Mouse (Mus musculus) mouse trophoblast stem cell (cell line): ENCODE results near the gene Zfp704.

Experiments
- in situ Hi-C, 2 experiments: fragments of 300-500 bp; cut with MseI, MboI; formaldehyde crosslinking; loops; 2 replicates in 1 of 2; 3 replicates in 1 of 2; pipeline ENCODE4 v1.15.1; 2025

Zfp704 gene

DNA sequence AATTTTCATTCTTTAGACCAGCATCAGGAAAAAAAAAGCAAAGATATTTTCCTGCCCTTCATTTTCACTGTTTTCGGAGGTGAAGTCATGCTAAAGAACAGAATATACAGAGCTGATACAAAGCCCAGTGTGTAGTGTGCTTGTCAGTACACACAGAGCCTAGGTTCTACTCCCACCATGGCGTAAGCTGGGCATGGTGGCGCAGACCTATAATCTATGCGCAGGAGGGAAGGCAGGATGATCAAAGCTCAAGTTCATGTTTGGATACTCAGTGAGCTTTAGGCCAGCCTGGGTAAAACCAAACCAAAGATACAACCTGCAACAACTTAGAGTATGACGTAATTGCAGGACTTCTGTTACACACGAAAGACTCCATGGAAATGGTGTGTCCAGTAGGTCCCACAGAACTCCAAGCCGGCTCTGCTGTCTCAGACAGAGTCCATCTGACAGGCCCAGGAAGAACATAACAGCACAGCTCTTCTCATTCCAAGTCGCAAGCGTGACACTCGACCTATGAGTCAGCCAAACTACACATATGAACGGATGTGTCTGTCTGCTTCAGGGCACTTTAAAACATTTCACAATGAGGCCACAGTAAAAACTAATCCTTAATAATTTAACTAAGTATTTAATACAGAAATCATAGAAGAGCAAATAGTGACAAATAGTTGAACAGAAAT is 47.1 kb downstream of the Zfp704 start:
- in situ Hi-C loops = no loop called here

DNA sequence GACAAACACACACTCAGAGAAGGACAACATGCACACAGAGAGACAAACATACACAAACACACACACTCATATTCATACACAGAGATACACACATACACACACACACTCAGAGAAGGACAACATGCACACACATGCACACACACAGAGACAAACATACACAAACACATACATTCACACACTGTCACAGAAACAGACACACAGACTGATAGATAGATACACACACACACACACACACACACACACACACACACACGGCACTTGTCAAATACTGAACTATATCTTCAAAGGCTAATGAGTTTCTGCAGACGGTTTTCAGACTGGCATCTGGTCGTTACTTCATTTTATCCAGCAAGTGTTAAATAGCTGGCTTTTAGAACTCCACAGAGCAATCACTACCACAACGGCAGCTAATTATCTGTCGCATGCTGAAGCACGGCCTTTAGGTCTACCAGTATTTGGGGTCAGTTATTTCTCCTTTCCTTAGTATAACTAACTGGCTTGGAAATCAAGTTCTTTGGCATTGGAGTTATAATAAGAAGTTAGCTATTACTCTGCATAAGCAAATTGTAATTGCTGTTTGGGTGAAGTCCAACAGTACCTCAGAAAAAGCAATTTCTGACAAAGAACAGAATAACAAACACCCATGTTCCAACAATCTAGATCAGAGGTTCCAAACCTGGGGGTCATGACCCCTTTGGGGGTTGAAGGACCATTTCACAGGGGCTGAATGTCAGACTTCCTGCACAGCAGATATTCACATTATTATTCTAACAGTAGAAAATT is 51.9 kb downstream of the Zfp704 start:
- in situ Hi-C loops = no loop called here

DNA sequence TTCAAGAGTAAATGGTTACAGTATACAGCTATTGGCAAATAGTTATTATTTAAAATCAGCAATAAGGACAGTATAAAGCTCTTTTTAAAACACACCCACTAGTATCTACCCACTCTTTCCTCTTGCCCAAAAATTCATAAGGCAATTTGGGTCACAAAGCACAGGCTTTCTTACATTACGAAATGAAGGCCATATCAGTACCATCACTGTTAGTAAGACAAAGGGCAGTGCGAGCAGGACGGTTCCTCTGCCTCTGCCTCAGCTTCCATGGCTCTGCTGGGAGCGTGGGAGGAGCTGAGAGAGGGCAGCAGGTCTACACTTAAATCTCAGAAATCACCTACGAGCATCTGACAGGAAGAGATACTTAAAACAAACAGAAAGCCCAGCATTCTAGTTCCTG is 53.7 kb downstream of the Zfp704 start:
- in situ Hi-C loops = no loop called here

DNA sequence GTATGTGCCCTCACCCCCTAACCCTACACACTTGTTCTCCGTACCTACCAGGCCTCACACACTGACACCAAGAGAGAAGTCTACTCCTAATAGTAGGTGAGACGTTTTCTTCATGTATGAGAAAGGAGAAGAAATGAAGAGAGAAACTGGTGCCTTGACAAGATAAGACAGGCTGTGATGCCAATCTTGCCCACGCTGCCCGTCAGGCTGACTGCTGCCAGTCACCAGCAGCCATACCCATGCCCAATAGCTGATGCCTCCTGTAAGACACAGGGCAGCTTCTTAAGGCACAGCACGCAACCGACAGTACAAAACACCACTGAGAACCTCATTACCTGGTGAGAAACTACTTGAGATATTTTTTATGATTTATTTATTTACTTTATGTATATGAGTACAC is 55.0 kb downstream of the Zfp704 start:
- in situ Hi-C loops = no loop called here

DNA sequence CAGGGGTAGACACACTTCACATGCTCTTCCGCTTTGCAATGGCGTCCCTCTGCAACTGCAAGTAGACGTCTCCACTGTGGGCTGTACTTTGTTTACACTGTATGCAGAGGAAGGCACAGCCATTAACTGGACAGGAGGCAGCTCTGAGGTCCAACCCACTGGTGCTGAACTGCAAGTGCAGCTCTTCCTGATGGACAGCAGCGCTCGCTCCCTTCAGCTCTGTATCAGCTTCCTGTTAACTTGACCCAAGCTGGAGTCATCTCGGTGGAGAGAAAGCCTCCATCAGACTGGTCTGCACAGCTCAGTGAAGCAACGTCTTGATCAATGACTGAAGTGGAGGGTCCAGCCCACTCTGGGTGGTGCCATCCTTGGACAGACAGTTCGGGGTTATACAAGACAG is 57.6 kb downstream of the Zfp704 start:
- in situ Hi-C loops = no loop called here

DNA sequence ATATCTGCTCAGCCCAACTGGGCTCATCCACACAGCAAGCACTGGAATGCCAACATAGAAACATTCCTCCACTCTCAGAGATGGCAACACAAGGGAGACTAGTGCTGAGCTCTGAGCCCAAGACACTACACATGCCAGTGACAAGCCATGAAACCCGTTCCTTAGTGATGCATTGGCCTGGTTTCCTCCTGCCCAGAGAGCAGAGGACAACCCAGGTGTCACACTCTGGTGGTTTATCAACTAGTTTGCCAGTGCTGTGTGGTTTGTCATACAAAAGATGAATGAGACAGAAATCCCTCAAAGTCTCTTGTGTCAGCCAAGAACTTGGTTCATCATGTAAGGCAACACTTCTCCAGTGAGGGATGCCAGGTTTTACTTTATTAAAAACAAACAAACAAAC is 59.0 kb downstream of the Zfp704 start:
- in situ Hi-C loops = no loop called here

DNA sequence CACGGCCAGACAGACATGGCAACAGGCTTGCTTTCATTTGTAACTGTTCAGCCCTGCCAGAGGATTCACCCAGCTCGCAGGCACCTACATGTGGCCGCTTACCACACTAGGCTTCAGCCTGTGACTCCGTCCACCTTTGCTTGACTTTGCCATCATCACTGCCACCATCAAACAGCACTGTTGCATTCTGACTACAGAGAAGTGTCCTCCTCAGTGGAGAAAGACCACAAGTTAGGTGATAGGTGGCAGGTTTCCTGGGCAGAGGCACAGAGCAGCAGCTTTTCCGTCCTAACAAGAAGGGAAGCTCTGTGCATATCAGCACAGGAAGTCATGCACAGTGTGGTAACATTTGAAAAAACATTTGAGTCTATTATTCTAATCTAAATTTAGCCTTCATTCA is 60.1 kb downstream of the Zfp704 start:
- in situ Hi-C loops = no loop called here

DNA sequence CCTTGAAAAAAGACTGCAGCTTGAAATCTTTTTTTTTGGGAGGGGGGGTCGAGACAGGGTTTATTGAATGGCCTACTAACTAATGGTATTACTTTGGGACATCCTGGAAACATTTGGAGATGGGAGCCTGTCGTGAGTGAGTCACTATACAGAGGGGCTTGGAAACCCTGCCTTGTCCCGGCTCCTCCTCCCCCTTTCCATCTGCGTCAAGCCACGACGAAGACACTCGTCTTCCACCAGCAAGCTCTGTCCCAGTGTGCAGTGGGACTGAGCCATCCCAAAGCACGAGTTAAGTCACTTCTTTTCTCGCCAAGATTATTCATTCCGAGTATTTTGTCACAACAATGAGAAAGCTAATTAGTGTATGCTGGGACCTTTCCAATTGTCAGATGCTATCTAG is 61.7 kb downstream of the Zfp704 start:
- in situ Hi-C loops = no loop called here

DNA sequence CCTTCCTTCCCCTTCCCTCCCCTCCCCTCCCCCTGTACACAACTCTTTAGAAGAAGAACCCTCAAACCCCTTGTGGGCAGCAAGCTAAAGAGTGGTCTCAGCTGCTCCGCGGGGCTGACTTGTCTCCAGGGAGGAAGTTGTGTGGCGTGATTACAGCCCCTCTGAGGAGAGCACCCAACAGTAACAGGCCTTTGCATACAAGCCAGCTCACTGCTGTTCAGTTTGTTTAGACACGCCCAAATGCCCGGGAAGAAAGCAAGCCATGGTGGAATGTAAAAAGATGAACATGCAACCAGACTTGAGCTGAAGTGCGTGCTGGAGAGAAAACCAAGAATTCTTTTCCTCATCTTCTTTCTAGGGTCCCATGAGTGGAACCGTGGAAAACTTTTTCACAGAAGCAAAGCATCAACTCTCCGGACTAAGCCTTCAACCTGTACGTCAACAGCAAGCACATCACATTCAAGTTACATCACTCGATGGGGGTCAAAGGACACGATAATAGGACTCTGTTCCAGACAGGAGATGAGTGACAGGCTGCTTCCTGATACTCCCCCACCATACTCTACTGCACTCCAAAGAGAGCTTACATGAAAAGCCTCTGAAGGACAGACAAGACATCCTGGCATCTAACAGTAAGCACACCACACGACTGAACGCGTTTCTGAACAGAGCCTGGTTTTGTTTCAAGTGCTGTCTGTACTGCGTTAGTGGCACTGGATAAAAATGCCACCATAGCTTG is 62.8 kb downstream of the Zfp704 start:
- in situ Hi-C loops = no loop called here

DNA sequence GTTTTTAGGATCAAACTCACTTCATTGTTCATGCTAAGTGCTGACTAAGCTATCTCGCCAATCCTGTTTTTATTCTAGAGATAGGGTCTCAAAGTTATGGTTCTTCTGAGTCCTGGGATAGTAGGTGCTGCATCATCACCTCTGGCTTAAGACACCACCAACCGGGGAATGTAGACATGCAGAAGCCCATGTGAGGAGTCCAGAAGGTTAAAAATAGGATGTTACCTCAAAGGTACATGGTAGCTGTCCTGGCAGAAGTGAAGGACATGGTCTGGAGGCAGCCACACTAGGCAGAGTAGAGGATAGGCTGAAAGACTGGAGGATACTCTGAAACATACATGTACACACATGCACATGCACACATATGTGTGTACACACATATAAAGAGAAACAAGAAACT is 65.5 kb downstream of the Zfp704 start:
- in situ Hi-C loops = no loop called here

DNA sequence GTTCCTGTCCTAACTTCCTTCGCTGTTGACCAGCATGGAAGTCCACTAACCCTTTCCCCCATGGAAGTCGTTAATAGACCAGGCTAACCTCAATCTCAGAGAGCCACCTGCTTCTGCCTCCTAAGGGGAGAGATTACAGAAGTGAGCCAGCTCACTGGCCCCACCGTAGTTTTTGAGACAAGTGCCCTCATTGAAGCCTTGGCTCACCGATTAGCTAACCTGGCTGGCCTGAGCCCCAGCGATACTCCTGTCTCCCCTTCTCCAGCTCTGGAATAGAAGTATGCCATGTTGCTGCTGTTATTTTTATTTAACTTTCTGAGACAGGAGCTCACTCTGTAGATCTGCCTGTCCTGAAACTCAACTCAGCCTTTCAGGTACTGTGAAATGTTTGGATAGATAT is 66.0 kb downstream of the Zfp704 start:
- in situ Hi-C loops = no loop called here

DNA sequence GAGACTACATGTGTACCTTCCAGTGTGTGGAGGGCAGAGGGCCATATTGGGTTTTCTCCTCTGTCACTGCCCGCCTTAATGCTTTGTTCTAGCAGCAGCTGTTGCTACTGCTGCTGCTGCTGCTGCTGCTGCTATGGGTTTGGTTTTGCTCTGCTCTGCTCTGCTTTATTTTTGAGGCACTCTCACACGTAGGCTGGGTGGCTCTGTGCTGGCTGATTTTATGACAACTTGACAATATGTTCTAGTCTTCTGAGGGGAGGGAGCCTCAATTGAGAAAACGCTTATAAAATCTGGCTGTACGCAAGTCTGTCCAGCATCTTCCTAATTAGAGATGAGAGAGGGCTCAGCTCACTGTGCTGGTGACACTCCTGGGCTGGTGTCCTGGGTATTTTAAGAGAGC is 66.4 kb downstream of the Zfp704 start:
- in situ Hi-C loops = no loop called here

DNA sequence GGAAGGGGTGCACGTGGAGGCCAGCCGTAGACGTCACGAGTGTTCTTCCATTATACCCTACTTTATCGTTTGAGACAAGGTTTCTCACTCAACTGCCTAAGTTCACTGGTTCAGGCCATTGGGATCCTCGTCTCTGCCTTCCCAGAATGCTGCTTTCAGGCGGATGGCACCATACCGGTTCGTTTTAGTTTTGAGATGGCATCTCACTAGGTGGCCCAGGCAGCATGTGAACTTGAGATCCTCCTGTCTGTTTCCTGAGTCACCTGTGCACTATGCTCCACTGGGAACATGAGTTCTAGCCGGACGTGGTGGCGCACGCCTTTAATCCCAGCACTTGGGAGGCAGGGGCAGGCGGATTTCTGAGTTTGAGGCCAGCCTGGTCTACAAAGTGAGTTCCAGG is 68.3 kb downstream of the Zfp704 start:
- in situ Hi-C loops = no loop called here

DNA sequence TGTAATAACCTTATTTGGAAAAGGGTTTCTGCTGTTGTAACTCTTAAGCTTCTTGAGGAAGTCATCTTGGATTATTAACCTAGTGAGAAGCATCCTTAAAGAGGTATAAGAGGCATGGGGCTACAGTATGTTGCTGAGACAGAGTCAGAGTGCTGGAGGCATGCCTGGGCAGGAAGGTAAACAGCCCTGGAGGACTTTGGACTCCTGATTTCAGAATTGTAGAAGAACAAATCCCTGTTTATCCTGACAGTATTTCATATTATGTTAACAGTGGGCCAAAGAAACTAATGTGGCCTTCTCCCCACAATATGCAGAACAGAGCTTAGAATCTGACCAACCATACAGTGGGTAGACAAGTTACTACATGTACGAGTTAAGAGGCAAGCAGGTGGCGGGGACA is 71.4 kb downstream of the Zfp704 start:
- in situ Hi-C loops = no loop called here

DNA sequence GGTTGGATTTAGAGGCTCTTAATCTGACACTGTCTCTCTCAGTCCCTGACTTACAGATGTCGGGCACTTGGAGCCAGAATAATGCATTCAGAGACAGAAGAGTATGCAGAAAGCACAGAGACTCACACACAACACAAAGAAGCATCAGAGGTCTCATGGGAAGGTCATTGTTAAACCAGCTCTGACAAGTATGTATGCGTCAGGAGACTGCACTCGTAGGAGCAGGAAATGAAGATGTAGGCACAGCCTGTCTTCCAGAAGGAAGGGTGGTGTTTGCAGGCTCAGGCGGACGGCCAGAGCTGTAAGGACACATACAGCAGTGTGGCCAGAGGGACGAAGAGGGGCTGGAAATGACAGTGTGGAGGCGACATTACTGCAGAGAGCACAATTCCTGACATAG is 72.0 kb downstream of the Zfp704 start:
- in situ Hi-C loops = no loop called here

DNA sequence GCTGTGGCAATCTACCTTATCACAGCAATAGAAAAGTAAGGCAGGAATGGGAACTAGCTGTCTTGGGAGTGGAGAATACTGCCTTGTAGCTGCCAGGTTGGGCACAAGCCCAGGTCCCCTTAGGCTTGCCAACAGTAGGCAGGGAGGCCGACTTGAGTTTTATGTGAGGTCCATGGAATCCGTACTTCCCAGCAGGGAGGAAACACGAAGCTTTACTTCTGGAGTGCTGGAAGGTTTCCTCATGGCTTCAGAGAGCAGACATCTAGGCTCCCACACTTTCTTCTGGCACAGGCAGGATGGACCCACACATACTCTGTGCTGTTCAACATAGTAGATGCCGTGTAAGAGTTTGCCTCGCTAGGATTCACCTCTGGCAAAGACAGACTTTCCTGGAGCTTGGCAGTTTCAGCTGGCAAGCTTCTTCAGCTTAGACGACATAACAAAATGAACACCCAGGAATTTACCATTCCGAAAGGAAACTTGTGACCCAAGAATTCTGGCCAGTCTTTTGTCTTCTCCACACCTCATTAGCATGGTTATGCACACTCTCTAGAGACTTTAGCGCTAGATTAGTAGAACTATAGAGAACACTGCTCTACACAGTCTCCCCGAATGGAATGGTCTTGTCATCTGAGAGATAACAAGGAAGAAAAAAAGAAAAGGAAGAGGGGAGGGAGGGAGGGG is 79.6 kb downstream of the Zfp704 start:
- in situ Hi-C loops = no loop called here

DNA sequence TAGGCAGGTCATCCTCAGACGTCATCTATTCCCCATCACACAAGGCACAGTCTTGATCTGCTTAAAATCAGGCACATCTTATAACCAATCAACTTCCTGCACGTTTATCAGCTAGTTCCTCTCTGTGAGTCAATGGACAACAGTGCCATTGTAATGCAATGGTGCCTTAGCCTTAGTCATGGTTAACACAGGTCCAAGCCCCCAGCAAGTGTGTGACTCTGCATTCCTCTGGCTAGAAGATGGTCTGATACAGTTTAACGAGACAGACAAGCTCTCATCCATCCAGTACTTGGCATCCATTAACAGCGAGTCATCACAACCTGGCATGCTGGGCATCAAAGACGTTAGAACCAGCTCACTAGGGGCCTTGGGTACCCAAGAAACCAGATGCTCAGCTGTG is 85.5 kb downstream of the Zfp704 start:
- in situ Hi-C loops = no loop called here

DNA sequence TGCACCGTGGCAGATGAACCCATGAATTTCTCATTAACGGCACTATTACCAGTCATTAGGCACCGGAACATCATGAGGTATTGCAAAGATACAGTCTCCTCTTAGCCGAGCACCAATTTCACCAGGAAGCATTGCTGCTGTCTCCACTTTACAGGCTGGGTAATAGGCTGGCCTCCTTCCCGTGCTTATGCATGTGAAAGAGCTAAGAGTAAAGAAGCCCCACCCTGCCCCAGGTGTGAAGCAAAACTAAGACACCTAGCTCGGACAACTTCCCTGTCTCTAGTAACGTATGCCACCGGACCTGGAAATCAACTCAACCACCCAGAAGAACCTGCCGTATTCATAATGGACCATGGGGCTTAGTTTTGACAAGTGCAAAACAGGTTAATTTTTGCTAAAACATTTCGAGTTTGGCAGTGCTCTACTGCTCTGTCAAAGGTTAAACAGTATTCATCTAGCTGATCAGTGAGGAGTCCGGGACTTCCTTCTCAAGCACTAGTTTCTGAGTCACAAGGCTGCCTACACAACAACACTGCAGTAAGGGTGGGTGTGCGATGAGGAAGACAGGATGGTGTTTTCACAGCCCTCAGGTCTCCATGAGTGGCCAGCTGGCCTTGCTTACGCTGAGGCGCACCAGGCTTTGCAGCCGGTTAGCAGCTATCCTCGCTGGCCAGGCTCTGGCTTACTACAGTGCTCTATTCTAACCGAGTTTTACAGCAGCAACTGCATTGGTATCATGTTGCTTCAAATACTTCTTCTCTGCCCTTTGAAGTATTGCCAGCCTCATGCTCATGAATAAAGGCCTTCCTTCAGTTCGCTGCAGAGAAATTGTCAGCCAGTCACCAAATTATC is 86.6 kb downstream of the Zfp704 start:
- in situ Hi-C loops = no loop called here

DNA sequence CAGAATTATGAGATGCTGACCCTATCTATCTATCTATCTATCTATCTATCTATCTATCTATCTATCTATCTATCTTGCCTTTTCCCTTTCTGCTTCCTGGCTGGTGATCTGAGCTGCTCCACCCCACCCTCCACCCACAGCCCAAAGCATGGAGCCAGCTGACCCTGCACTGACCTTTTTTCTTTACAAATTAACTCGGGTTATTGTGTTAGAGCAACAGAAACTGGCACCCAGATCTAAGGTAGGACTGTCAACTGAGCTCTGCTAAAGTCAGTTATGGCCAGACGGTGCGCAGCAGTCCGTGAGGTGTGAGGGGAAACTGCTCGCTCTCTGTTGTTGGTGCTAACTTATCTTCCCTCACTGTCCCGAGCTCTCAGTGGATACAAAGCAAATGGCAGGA is 87.9 kb downstream of the Zfp704 start:
- in situ Hi-C loops = no loop called here

DNA sequence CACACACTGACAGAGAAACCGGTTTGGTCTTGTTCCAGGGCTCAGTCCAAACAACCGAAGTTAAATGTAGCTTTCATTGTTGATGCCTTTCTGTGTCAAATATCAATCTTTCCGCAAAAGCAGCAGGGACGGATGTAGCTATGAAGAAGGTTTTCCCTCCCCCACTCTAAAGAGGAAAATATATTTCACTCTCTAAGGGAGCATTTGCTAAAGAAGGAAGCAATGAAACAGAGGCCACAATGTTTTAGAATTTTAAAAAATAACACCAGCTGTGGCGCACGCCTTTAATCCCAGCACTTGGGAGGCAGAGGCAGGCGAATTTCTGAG is 89.2 kb downstream of the Zfp704 start:
- in situ Hi-C loops = no loop called here

DNA sequence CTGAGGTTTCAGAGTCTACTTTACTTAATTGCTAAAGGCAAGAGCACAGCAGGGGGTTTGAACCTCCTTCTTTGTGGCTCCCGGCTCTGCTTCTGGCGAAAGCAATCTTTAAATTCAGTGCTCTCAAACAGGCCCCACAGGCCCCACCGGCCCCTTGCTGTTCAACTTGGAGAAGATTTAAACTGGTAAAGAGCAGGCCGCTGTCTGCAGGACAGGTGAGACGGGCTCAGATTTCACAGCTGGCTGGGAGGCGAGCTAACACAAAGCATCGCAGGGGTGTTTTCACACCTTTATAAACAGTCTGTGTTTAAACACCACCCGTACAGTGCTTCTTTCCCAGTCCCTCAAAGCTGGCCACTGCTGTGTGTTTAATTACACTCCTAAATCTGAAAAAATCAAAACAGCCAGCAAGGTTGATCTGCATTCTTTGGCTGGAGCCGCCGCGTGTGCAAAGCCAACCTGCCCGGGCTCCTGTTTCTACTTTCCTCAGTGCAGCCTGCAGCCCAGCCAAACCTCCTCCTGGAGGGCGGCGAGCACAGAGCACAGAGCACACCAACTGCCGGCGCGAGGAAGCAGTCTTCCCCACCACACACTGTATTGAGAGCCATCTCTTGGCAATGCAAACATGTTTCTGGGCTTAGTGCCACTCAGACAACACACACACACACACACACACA is 89.7 kb downstream of the Zfp704 start:
- in situ Hi-C loops = no loop called here
